Mouse (Mus musculus) E14TG2a.4 (cell line): Measurements from ENCODE around the gene Ndrg4.
A peak's percentile ranks its signal among the peaks of the same experiment; 100 is the strongest.

Experiments
- H3K27me3 ChIP-seq: 2 replicates; pipeline ENCODE4 v1.6.1; 2014; ENCODE audit warnings: low read length, control low read depth; ENCODE audit not compliant: insufficient read depth
- H3K36me3 ChIP-seq: 2 replicates; pipeline ENCODE4 v1.6.1; 2014; ENCODE audit warnings: low read length, control low read depth; ENCODE audit not compliant: insufficient read depth
- H3K4me1 ChIP-seq: replicated peaks from 2 replicates; pipeline ENCODE4 v1.6.1; 2014; ENCODE audit warnings: low read depth, low read length, control low read depth
- H3K4me3 ChIP-seq: replicated peaks from 2 replicates; pipeline ENCODE4 v1.5.1; 2014; ENCODE audit warnings: mild to moderate bottlenecking, low read length
- H3K9me3 ChIP-seq: 2 replicates; pipeline ENCODE4 v1.6.1; 2014; ENCODE audit warnings: low read length, control low read depth
- CTCF ChIP-seq: conservative IDR thresholded peaks from 2 replicates; pipeline ENCODE4 v1.5.1; 2014; ENCODE audit warnings: low read length
- NANOG ChIP-seq: IDR thresholded peaks from 2 replicates; pipeline ENCODE4 v1.6.1; 2014; ENCODE audit warnings: borderline replicate concordance, low read length, mixed read lengths
- POU5F1 ChIP-seq: IDR thresholded peaks from 2 replicates; pipeline ENCODE4 v1.6.1; 2014; ENCODE audit warnings: low read length, borderline replicate concordance

Gene Ndrg4

GRCm38 (mm10) chr8:95716546-95717335 is 40.0 kb downstream of the Ndrg4 start:
- H3K9me3 ChIP-seq = no peaks in the 10 kb centered on the region
- TF ChIP-seq CTCF = no peak
- no peak for TF ChIP-seq POU5F1
- no peak for TF ChIP-seq NANOG

GRCm38 (mm10) chr8:95727625-95728024 is 50.8 kb downstream of the Ndrg4 start:
- Histone ChIP-seq H3K27me3 (no peaks in the 10 kb centered on the region), H3K9me3 (no peaks in the 10 kb centered on the region), H3K4me3 (no peak overlapping the region), H3K36me3 (peaks cover 100% of the 10 kb centered on the region), H3K4me1 (no peaks in the 10 kb centered on the region)
- TF ChIP-seq CTCF (no peak), NANOG (no peak), POU5F1 (no peak)

More at GRCm38 (mm10) chr8:95716546-95717335, 40.0 kb downstream of the Ndrg4 start:
- Histone ChIP-seq H3K36me3 (peaks cover 55% of the 10 kb centered on the region), H3K4me1 (peaks cover 61% of the 10 kb centered on the region), H3K4me3 (peak overlapping the region; percentile 92), H3K27me3 (no peaks in the 10 kb centered on the region)

GRCm38 (mm10) chr8:95738596-95738995 is 61.8 kb downstream of the Ndrg4 start:
- H3K36me3 ChIP-seq = peaks cover 100% of the 10 kb centered on the region
- H3K4me1 ChIP-seq = no peaks in the 10 kb centered on the region
- H3K27me3 ChIP-seq = no peaks in the 10 kb centered on the region
- no peak overlapping the region for H3K4me3 ChIP-seq
- TF ChIP-seq POU5F1 = no peak
- TF ChIP-seq CTCF = no peak; the same call in 1 of the 2 replicates
- TF ChIP-seq NANOG = no peak
- no peaks in the 10 kb centered on the region for H3K9me3 ChIP-seq

- TF ChIP-seq POU5F1 = no peak
- TF ChIP-seq CTCF = no peak
- no peak for TF ChIP-seq NANOG
- Histone ChIP-seq H3K27me3 (no peaks in the 10 kb centered on the region), H3K4me3 (no peak overlapping the region), H3K4me1 (no peaks in the 10 kb centered on the region), H3K9me3 (no peaks in the 10 kb centered on the region), H3K36me3 (peaks cover 100% of the 10 kb centered on the region)
Measured at GRCm38 (mm10) chr8:95741732-95742131, 65.0 kb downstream of the Ndrg4 start.

GRCm38 (mm10) chr8:95748028-95748427 is 71.2 kb downstream of the Ndrg4 start:
- Histone ChIP-seq H3K4me1 (no peaks in the 10 kb centered on the region), H3K4me3 (no peak overlapping the region), H3K9me3 (no peaks in the 10 kb centered on the region), H3K36me3 (peaks cover 100% of the 10 kb centered on the region), H3K27me3 (no peaks in the 10 kb centered on the region)
- TF ChIP-seq CTCF = no peak
- TF ChIP-seq POU5F1 = no peak
- TF ChIP-seq NANOG = no peak

- Histone ChIP-seq H3K4me1 (no peaks in the 10 kb centered on the region), H3K9me3 (no peaks in the 10 kb centered on the region), H3K36me3 (peaks cover 100% of the 10 kb centered on the region), H3K27me3 (no peaks in the 10 kb centered on the region), H3K4me3 (no peak overlapping the region)
- TF ChIP-seq POU5F1 = no peak
- no peak for TF ChIP-seq CTCF
- TF ChIP-seq NANOG = no peak
Measured at GRCm38 (mm10) chr8:95751924-95752323, 75.1 kb downstream of the Ndrg4 start.

- TF ChIP-seq NANOG (no peak), POU5F1 (no peak), CTCF (no peak)
Measured at GRCm38 (mm10) chr8:95760323-95760722, 83.5 kb downstream of the Ndrg4 start.

GRCm38 (mm10) chr8:95764133-95764532 is 87.4 kb downstream of the Ndrg4 start:
- Histone ChIP-seq H3K4me1 (no peaks in the 10 kb centered on the region), H3K4me3 (no peak overlapping the region), H3K27me3 (no peaks in the 10 kb centered on the region), H3K9me3 (no peaks in the 10 kb centered on the region), H3K36me3 (peaks cover 99% of the 10 kb centered on the region)
- no peak for TF ChIP-seq CTCF
- TF ChIP-seq POU5F1 = no peak
- no peak for TF ChIP-seq NANOG

More at GRCm38 (mm10) chr8:95760323-95760722, 83.5 kb downstream of the Ndrg4 start:
- Histone ChIP-seq H3K9me3 (no peaks in the 10 kb centered on the region), H3K4me1 (no peaks in the 10 kb centered on the region), H3K36me3 (peaks cover 99% of the 10 kb centered on the region), H3K27me3 (no peaks in the 10 kb centered on the region), H3K4me3 (no peak overlapping the region)
